Mouse (Mus musculus) MEL (cell line): ENCODE data around the gene Syne4. TPM values are rescaled to one million over a fixed set of nuclear protein-coding genes. Genes with fewer than 3 reads are reported as not detected.

Experiments used
- DNase-seq: peaks from one replicate; pipeline ENCODE4 v3.0.0; 2011; ENCODE audit warnings: low read depth, low spot score
- H3K27ac ChIP-seq: 2 replicates; pipeline ENCODE4 v1.5.1; 2012; ENCODE audit warnings: low read depth, mild to moderate bottlenecking, control low read depth, low read length, moderate library complexity; ENCODE audit not compliant: control insufficient read depth
- H3K27me3 ChIP-seq, 2 experiments: fragments of 150-350 bp in 1 of 2; sonication (generic) in 1 of 2; 2 replicates each; pipeline ENCODE4 v1.6.1; 2012; ENCODE audit warnings: low read length in 2 of 2, mild to moderate bottlenecking in 2 of 2, improper control_type of control experiment in 1 of 2, moderate library complexity in 1 of 2; ENCODE audit not compliant: insufficient read depth in 2 of 2, control insufficient read depth in 1 of 2
- H3K36me3 ChIP-seq, 2 experiments: 2 replicates each; pipeline ENCODE4 v1.6.1; 2012 to 2014; ENCODE audit warnings: low read length in 2 of 2, improper control_type of control experiment in 1 of 2, inconsistent platforms in 1 of 2, mild to moderate bottlenecking in 1 of 2; ENCODE audit not compliant: insufficient read depth in 2 of 2, control insufficient read depth in 1 of 2
- H3K4me1 ChIP-seq, 2 experiments: fragments of 150-350 bp in 1 of 2; sonication (generic) in 1 of 2; 2 replicates each; pipeline ENCODE4 v1.6.1; 2012; ENCODE audit warnings: low read length in 2 of 2, improper control_type of control experiment in 1 of 2, mild to moderate bottlenecking in 1 of 2; ENCODE audit not compliant: insufficient read depth in 2 of 2, control insufficient read depth in 1 of 2
- H3K4me3 ChIP-seq, 2 experiments: fragments of 150-350 bp in 1 of 2; sonication (generic) in 1 of 2; 2 replicates each; pipeline ENCODE4 v1.5.1; 2012; ENCODE audit warnings: low read depth in 2 of 2, low read length in 2 of 2, mild to moderate bottlenecking in 2 of 2, moderate library complexity in 2 of 2, control low read depth in 1 of 2, improper control_type of control experiment in 1 of 2; ENCODE audit not compliant: control insufficient read depth in 1 of 2, insufficient read depth in 1 of 2
- H3K79me2 ChIP-seq: 2 replicates; pipeline ENCODE4 v1.6.1; 2012; ENCODE audit warnings: mild to moderate bottlenecking, low read length, moderate library complexity; ENCODE audit not compliant: control insufficient read depth, poor library complexity, insufficient read depth
- H3K9ac ChIP-seq: 2 replicates; pipeline ENCODE4 v1.6.1; 2012; ENCODE audit warnings: low read depth, mild to moderate bottlenecking, control low read depth, low read length, moderate library complexity; ENCODE audit not compliant: control insufficient read depth, poor library complexity, severe bottlenecking
- H3K9me3 ChIP-seq: fragments of 150-350 bp; sonication (generic); replicated peaks from 2 replicates; pipeline ENCODE4 v1.6.1; 2012; ENCODE audit warnings: mild to moderate bottlenecking, low read length, improper control_type of control experiment, moderate library complexity; ENCODE audit not compliant: insufficient read depth
- BHLHE40 ChIP-seq: IDR thresholded peaks from 2 replicates; pipeline ENCODE4 v1.6.1; 2012; ENCODE audit warnings: low read depth, mild to moderate bottlenecking, inconsistent platforms, low read length, improper control_type of control experiment, borderline replicate concordance
- CTCF ChIP-seq, 3 experiments: IDR thresholded peaks in 2 of 3; conservative IDR thresholded peaks in 1 of 3; 2 replicates each; pipeline ENCODE4 v1.5.1; 2011 to 2012; ENCODE audit warnings: low read length in 3 of 3, low read depth in 2 of 3, mild to moderate bottlenecking in 2 of 3, improper control_type of control experiment in 1 of 3, inconsistent platforms in 1 of 3, mixed read lengths in 1 of 3, moderate library complexity in 1 of 3; ENCODE audit not compliant: control insufficient read depth in 1 of 3, insufficient read depth in 1 of 3, poor library complexity in 1 of 3, severe bottlenecking in 1 of 3
- ELF1 ChIP-seq: IDR thresholded peaks from 2 replicates; pipeline ENCODE4 v1.6.1; 2014; ENCODE audit warnings: low read depth, mild to moderate bottlenecking, inconsistent platforms, low read length, improper control_type of control experiment, moderate library complexity
- EP300 ChIP-seq, 2 experiments: IDR thresholded peaks; 2 replicates each; pipeline ENCODE4 v1.6.1; 2011; ENCODE audit warnings: improper control_type of control experiment in 2 of 2, low read length in 2 of 2, low read depth in 1 of 2, mild to moderate bottlenecking in 1 of 2
- HCFC1 ChIP-seq: IDR thresholded peaks from 2 replicates; pipeline ENCODE4 v1.6.1; 2012; ENCODE audit warnings: low read depth, mild to moderate bottlenecking, inconsistent platforms, low read length, improper control_type of control experiment, moderate library complexity
- JUND ChIP-seq: IDR thresholded peaks from 2 replicates; pipeline ENCODE4 v1.6.1; 2011; ENCODE audit warnings: low read depth, mild to moderate bottlenecking, improper control_type of control experiment, low read length
- KAT2A ChIP-seq: conservative IDR thresholded peaks from 2 replicates; pipeline ENCODE4 v1.6.1; 2012; ENCODE audit warnings: low read depth, low read length, improper control_type of control experiment, inconsistent platforms
- MAFK ChIP-seq: IDR thresholded peaks from 2 replicates; pipeline ENCODE4 v1.6.1; 2011; ENCODE audit warnings: low read depth, mild to moderate bottlenecking, low read length, improper control_type of control experiment, borderline replicate concordance
- MAZ ChIP-seq: IDR thresholded peaks from 2 replicates; pipeline ENCODE4 v1.6.1; 2012; ENCODE audit warnings: low read depth, mild to moderate bottlenecking, inconsistent platforms, low read length, improper control_type of control experiment
- MEF2A ChIP-seq: IDR thresholded peaks from 2 replicates; pipeline ENCODE4 v1.6.1; 2014; ENCODE audit warnings: low read depth, mild to moderate bottlenecking, inconsistent platforms, low read length, improper control_type of control experiment; ENCODE audit not compliant: poor library complexity, insufficient replicate concordance, severe bottlenecking; ENCODE audit errors: extremely low read depth
- MYB ChIP-seq: IDR thresholded peaks from 2 replicates; pipeline ENCODE4 v1.6.1; 2011; ENCODE audit warnings: mild to moderate bottlenecking, low read depth, low read length, improper control_type of control experiment
- NELFE ChIP-seq: IDR thresholded peaks from 2 replicates; pipeline ENCODE4 v1.6.1; 2011; ENCODE audit warnings: low read depth, low read length, improper control_type of control experiment
- NRF1 ChIP-seq: IDR thresholded peaks from 2 replicates; pipeline ENCODE4 v1.6.1; 2014; ENCODE audit warnings: low read depth, mild to moderate bottlenecking, inconsistent platforms, low read length, improper control_type of control experiment, moderate library complexity; ENCODE audit not compliant: poor library complexity, insufficient read depth, severe bottlenecking
- POLR2A ChIP-seq, 2 experiments: IDR thresholded peaks; 2 replicates each; pipeline ENCODE4 v1.6.1; 2011 to 2012; ENCODE audit warnings: low read length in 2 of 2, mild to moderate bottlenecking in 2 of 2, control low read depth in 1 of 2, improper control_type of control experiment in 1 of 2, low read depth in 1 of 2, moderate library complexity in 1 of 2; ENCODE audit not compliant: control insufficient read depth in 1 of 2, insufficient read depth in 1 of 2, poor library complexity in 1 of 2
- POLR2AphosphoS5 ChIP-seq: IDR thresholded peaks from 2 replicates; pipeline ENCODE4 v1.6.1; 2012; ENCODE audit warnings: low read depth, borderline replicate concordance, mild to moderate bottlenecking, inconsistent platforms, low read length, moderate library complexity, mixed read lengths
- RAD21 ChIP-seq: IDR thresholded peaks from 2 replicates; pipeline ENCODE4 v1.6.1; 2011; ENCODE audit warnings: mild to moderate bottlenecking, low read depth, low read length, improper control_type of control experiment
- RCOR1 ChIP-seq: IDR thresholded peaks from 2 replicates; pipeline ENCODE4 v1.6.1; 2012; ENCODE audit warnings: low read depth, mild to moderate bottlenecking, inconsistent platforms, low read length, improper control_type of control experiment
- SIN3A ChIP-seq: IDR thresholded peaks from 2 replicates; pipeline ENCODE4 v1.6.1; 2012; ENCODE audit warnings: low read length, improper control_type of control experiment, inconsistent platforms
- SMC3 ChIP-seq: IDR thresholded peaks from 2 replicates; pipeline ENCODE4 v1.6.1; 2011; ENCODE audit warnings: low read depth, low read length, improper control_type of control experiment
- TBP ChIP-seq: IDR thresholded peaks from 2 replicates; pipeline ENCODE4 v1.8.0; 2011; ENCODE audit warnings: low read depth, low read length, improper control_type of control experiment
- TCF12 ChIP-seq: IDR thresholded peaks from 2 replicates; pipeline ENCODE4 v1.6.1; 2014; ENCODE audit warnings: low read depth, mild to moderate bottlenecking, inconsistent platforms, low read length, improper control_type of control experiment, moderate library complexity
- UBTF ChIP-seq: IDR thresholded peaks from 2 replicates; pipeline ENCODE4 v1.6.1; 2012; ENCODE audit warnings: low read depth, mild to moderate bottlenecking, inconsistent platforms, low read length, improper control_type of control experiment, moderate library complexity, borderline replicate concordance; ENCODE audit not compliant: insufficient read depth
- USF1 ChIP-seq: IDR thresholded peaks from 2 replicates; pipeline ENCODE4 v1.6.1; 2014; ENCODE audit warnings: low read depth, mild to moderate bottlenecking, inconsistent platforms, low read length, improper control_type of control experiment, moderate library complexity
- USF2 ChIP-seq, 2 experiments: IDR thresholded peaks; 2 replicates each; pipeline ENCODE4 v1.6.1; 2011 to 2012; ENCODE audit warnings: improper control_type of control experiment in 2 of 2, low read length in 2 of 2, borderline replicate concordance in 1 of 2, inconsistent platforms in 1 of 2, low read depth in 1 of 2, mild to moderate bottlenecking in 1 of 2; ENCODE audit not compliant: insufficient read depth in 1 of 2
- ZC3H11A ChIP-seq: IDR thresholded peaks from 2 replicates; pipeline ENCODE4 v1.6.1; 2012; ENCODE audit warnings: low read depth, mild to moderate bottlenecking, inconsistent platforms, low read length, improper control_type of control experiment
- ZMIZ1 ChIP-seq: IDR thresholded peaks from 2 replicates; pipeline ENCODE4 v1.6.1; 2012; ENCODE audit warnings: low read depth, mild to moderate bottlenecking, inconsistent platforms, low read length, improper control_type of control experiment, moderate library complexity
- polyA plus RNA-seq, 2 experiments: library from polyadenylated mRNA; stranded (reverse) in 1 of 2; unstranded in 1 of 2; fragments of >175 nt in 1 of 2; fragments of >200 nt in 1 of 2; gene quantifications; 2 replicates each; pipeline versions ENCODE4 v1.2.1 to v1.2.4; 2012; ENCODE audit warnings: low replicate concordance in 2 of 2, low read depth in 1 of 2; ENCODE audit not compliant: insufficient read length in 2 of 2, insufficient read depth in 1 of 2, missing spikeins in 1 of 2
- total RNA-seq: library from RNA; depleted of rRNA; stranded (reverse); fragments of 300-350 nt; gene quantifications from 2 replicates; pipeline ENCODE4 v1.2.3, GENCODE M21; 2012

The Syne4 gene
- total and polyA plus RNA-seq, 3 experiments: 0.31 to 0.82 TPM; not detected in 1

- TF ChIP-seq MYB: no peak
These were observed 33.2 kb downstream of the Syne4 start (continued) for GRCm38 (mm10) chr7:30347828-30348227.

GRCm38 (mm10) chr7:30353279-30353822 is 38.7 kb downstream of the Syne4 start:
- TF ChIP-seq KAT2A (no peak), POLR2AphosphoS5 (no peak), TCF12 (no peak), ELF1 (no peak), ZC3H11A (peak; percentile 34), MAFK (no peak), CTCF (IDR thresholded peaks at IDR 0.05 in 2 of 3, conservative IDR thresholded peaks at IDR 0.05 in 1 of 3; ENCODE audit: control insufficient read depth in 1 of 3, insufficient read depth in 1 of 3, low read depth in 2 of 3, low read length in 3 of 3, poor library complexity in 1 of 3, severe bottlenecking in 1 of 3) (peak; percentile 50 to 78 (median 75)), BHLHE40 (no peak), MAZ (no peak), POLR2A (IDR thresholded peaks at IDR 0.05; ENCODE audit: control insufficient read depth in 1 of 2, insufficient read depth in 1 of 2, low read depth in 1 of 2, low read length in 2 of 2, poor library complexity in 1 of 2) (no peak), RAD21 (peak; percentile 63), USF1 (0 out of 2 replicates have a peak, but pooled peaks have one; percentile 13), EP300 (IDR thresholded peaks at IDR 0.05; ENCODE audit: low read depth in 1 of 2, low read length in 2 of 2) (no peak), UBTF (no peak), SMC3 (peak; percentile 59), HCFC1 (0 out of 2 replicates have a peak, but pooled peaks have one; percentile 11), NRF1 (no peak)
- TF ChIP-seq, all 39 proteins: peak for 6
- no peaks in the 10 kb centered on the region for H3K79me2 ChIP-seq
- H3K27ac ChIP-seq: no peak overlapping the region
- H3K4me1 ChIP-seq: no peaks in the 10 kb centered on the region
- DNase-seq: peak; percentile 77
- H3K36me3 ChIP-seq: no peaks in the 10 kb centered on the region
- no peak overlapping the region for H3K9ac ChIP-seq
- H3K4me3 ChIP-seq: no peak overlapping the region
- peaks cover 0 to 2% of the 10 kb centered on the region in 2 experiments; a peak in 1 of 4 replicates for H3K27me3 ChIP-seq
- H3K9me3 ChIP-seq: no peaks in the 10 kb centered on the region

GRCm38 (mm10) chr7:30354059-30354458 is 39.5 kb downstream of the Syne4 start:
- no peak overlapping the region for H3K4me3 ChIP-seq
- no peaks in the 10 kb centered on the region for H3K36me3 ChIP-seq
- H3K27ac ChIP-seq: no peak overlapping the region
- no peaks in the 10 kb centered on the region for H3K79me2 ChIP-seq
- H3K9me3 ChIP-seq: no peaks in the 10 kb centered on the region
- DNase-seq: no peak
- H3K4me1 ChIP-seq: no peaks in the 10 kb centered on the region
- 0 out of 4 replicates have a peak, but pooled peaks cover 0 to 2% of the 10 kb centered on the region in 2 experiments for H3K27me3 ChIP-seq
- H3K9ac ChIP-seq: no peak overlapping the region
- TF ChIP-seq BHLHE40 (no peak), SIN3A (no peak), SMC3 (no peak), NELFE (no peak), RCOR1 (no peak), JUND (no peak), ZMIZ1 (no peak), TBP (no peak), MEF2A (no peak), UBTF (no peak), USF2 (IDR thresholded peaks at IDR 0.05; ENCODE audit: borderline replicate concordance in 1 of 2, insufficient read depth in 1 of 2, low read depth in 1 of 2, low read length in 2 of 2) (no peak)
